Mouse (Mus musculus): Measurements from ENCODE around the gene Atp2b2.

DNA sequence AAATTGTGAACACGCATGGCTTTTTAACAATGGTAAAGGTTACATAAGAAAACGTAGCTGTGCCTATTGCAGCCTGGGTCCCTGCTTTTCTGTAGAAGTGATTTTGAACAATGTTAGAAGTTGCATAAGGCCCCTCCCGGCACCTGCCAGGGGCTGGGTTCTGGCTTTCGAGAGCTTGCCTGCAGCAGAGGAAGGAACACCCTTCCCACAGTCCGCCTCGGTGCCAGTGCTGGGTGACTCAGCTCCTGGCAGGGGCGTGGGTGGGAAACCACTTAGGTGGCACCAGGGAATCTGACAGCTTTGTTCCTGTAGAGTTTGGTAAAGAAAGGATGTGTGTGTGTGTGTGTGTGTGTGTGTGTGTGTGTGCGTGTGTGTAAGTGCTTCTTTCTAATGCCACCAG lies 107.7 kb downstream of the Atp2b2 start:
- no peak for TF ChIP-seq CTCF (IDR thresholded peaks at IDR 0.05; ENCODE audit: low read depth)
- TF ChIP-seq EP300 (IDR thresholded peaks at IDR 0.05; ENCODE audit: low read depth) = no peak

Data from heart, postnatal 0 days (tissue).